Mouse (Mus musculus) T-cell, adult 2 months (primary cell): Measurements from ENCODE around the gene Ap1s1.

Experiments used
- DNase-seq: peaks from one replicate; pipeline ENCODE4 v3.0.0; 2022; ENCODE audit warnings: low spot score

Ap1s1 gene

GRCm38 (mm10) chr5:137065454-137065853, 19.5 kb upstream of the Ap1s1 start:
- no peak for DNase-seq

- DNase-seq: no peak
Measured at GRCm38 (mm10) chr5:137062601-137063000, 16.7 kb upstream of the Ap1s1 start.

- DNase-seq: no peak
Measured at GRCm38 (mm10) chr5:137061809-137062481, 16.0 kb upstream of the Ap1s1 start.

- no peak for DNase-seq
Measured at GRCm38 (mm10) chr5:137054873-137055272, 8.9 kb upstream of the Ap1s1 start.

GRCm38 (mm10) chr5:137054299-137054698, 8.4 kb upstream of the Ap1s1 start:
- DNase-seq: no peak

- no peak for DNase-seq
Measured at GRCm38 (mm10) chr5:137051914-137052505, 6.1 kb upstream of the Ap1s1 start.

- DNase-seq: no peak
Measured at GRCm38 (mm10) chr5:137051125-137051524, 5.2 kb upstream of the Ap1s1 start.

- DNase-seq: no peak
Measured at GRCm38 (mm10) chr5:137046991-137047390, 1.1 kb upstream of the Ap1s1 start.

GRCm38 (mm10) chr5:137046324-137046718, 386 bp upstream of the Ap1s1 start:
- no peak for DNase-seq

- no peak for DNase-seq
Measured at GRCm38 (mm10) chr5:137043997-137044396, 1.9 kb downstream of the Ap1s1 start.

- DNase-seq: no peak
Measured at GRCm38 (mm10) chr5:137041442-137041841, 4.5 kb downstream of the Ap1s1 start.

GRCm38 (mm10) chr5:137039453-137039852, 6.5 kb downstream of the Ap1s1 start:
- DNase-seq: no peak

GRCm38 (mm10) chr5:137036211-137036610, 9.7 kb downstream of the Ap1s1 start:
- DNase-seq: no peak

- DNase-seq: peak; percentile 76
Measured at GRCm38 (mm10) chr5:137032641-137033074, 13.3 kb downstream of the Ap1s1 start.

GRCm38 (mm10) chr5:137032033-137032421, 13.9 kb downstream of the Ap1s1 start:
- peak; percentile 21 for DNase-seq

GRCm38 (mm10) chr5:137031076-137032032, 14.6 kb downstream of the Ap1s1 start:
- no peak for DNase-seq

GRCm38 (mm10) chr5:137030416-137030810, 15.5 kb downstream of the Ap1s1 start:
- DNase-seq: no peak

- DNase-seq: peak; percentile 88
Measured at GRCm38 (mm10) chr5:137029643-137030415, 16.1 kb downstream of the Ap1s1 start.

GRCm38 (mm10) chr5:137029273-137029585, 16.7 kb downstream of the Ap1s1 start:
- no peak for DNase-seq

GRCm38 (mm10) chr5:137028561-137029272, 17.2 kb downstream of the Ap1s1 start:
- DNase-seq: no peak

- no peak for DNase-seq
Measured at GRCm38 (mm10) chr5:137026092-137026491, 19.8 kb downstream of the Ap1s1 start, which contains the start of gene Vgf. TSS of gene Vgf (plus strand) at chr5:137026392.
